Mouse (Mus musculus): ENCODE data around the gene Gm5475.

Gene Gm5475

GRCm38 (mm10) chr15:100448572-100448971, 26.6 kb downstream of the Gm5475 start:
- no peak for DNase-seq (ENCODE audit: low read depth, low spot score)

- no peak for DNase-seq (ENCODE audit: low read depth, low spot score)
These were observed 27.5 kb downstream of the Gm5475 start for GRCm38 (mm10) chr15:100449495-100449894.

- peak; percentile 51 for DNase-seq (ENCODE audit: low read depth, low spot score)
These were observed 29.3 kb downstream of the Gm5475 start for GRCm38 (mm10) chr15:100451245-100451644.

- DNase-seq (ENCODE audit: low read depth, low spot score), result no peak
These were observed 30.5 kb downstream of the Gm5475 start for GRCm38 (mm10) chr15:100452486-100452885.

GRCm38 (mm10) chr15:100456356-100456991, 34.5 kb downstream of the Gm5475 start:
- no peak for DNase-seq (ENCODE audit: low read depth, low spot score)

GRCm38 (mm10) chr15:100457340-100457739, 35.4 kb downstream of the Gm5475 start:
- DNase-seq (ENCODE audit: low read depth, low spot score), result peak; percentile 68

- peak; percentile 59 for DNase-seq (ENCODE audit: low read depth, low spot score)
These were observed 36.1 kb downstream of the Gm5475 start for GRCm38 (mm10) chr15:100458055-100458454.

GRCm38 (mm10) chr15:100460942-100461341, 39.0 kb downstream of the Gm5475 start:
- peak; percentile 43 for DNase-seq (ENCODE audit: low read depth, low spot score)

GRCm38 (mm10) chr15:100461646-100462045, 39.7 kb downstream of the Gm5475 start:
- DNase-seq (ENCODE audit: low read depth, low spot score), result no peak

- DNase-seq (ENCODE audit: low read depth, low spot score), result no peak
These were observed 40.1 kb downstream of the Gm5475 start for GRCm38 (mm10) chr15:100462086-100462485.

GRCm38 (mm10) chr15:100463712-100464111, 41.8 kb downstream of the Gm5475 start:
- DNase-seq (ENCODE audit: low read depth, low spot score), result no peak

- no peak for DNase-seq (ENCODE audit: low read depth, low spot score)
These were observed 43.5 kb downstream of the Gm5475 start for GRCm38 (mm10) chr15:100465432-100465831.

- DNase-seq (ENCODE audit: low read depth, low spot score), result no peak
These were observed 45.8 kb downstream of the Gm5475 start for GRCm38 (mm10) chr15:100467738-100468137.

GRCm38 (mm10) chr15:100468295-100469188, 46.6 kb downstream of the Gm5475 start, which contains the start of gene Letmd1:
TSS of gene Letmd1 (plus strand) at chr15:100469023.
- peak; percentile 83 for DNase-seq (ENCODE audit: low read depth, low spot score)

- DNase-seq (ENCODE audit: low read depth, low spot score), result no peak
These were observed 47.2 kb downstream of the Gm5475 start for GRCm38 (mm10) chr15:100469189-100469545.

GRCm38 (mm10) chr15:100470037-100470436, 48.1 kb downstream of the Gm5475 start:
- no peak for DNase-seq (ENCODE audit: low read depth, low spot score)

- DNase-seq (ENCODE audit: low read depth, low spot score), result no peak
These were observed 52.1 kb downstream of the Gm5475 start for GRCm38 (mm10) chr15:100473926-100474503.
